Mouse (Mus musculus) hindlimb bud, embryonic 11.5 days (tissue): ENCODE measurements around the gene P2ry4.

Source experiments
- DNase-seq: peaks from one replicate; pipeline ENCODE4 v3.0.0-alpha.2; 2012; ENCODE audit warnings: low read depth, low spot score; ENCODE audit errors: extremely low spot score

Gene P2ry4

GRCm38 (mm10) chrX:100594791-100595190 is at the start of gene P2ry4:
Gene P2ry4 (minus strand): TSS chrX:100594869.
- no peak for DNase-seq

GRCm38 (mm10) chrX:100638477-100638876 is 43.8 kb upstream of the P2ry4 start:
- DNase-seq, result no peak

- no peak for DNase-seq
These were observed 34.4 kb upstream of the P2ry4 start for GRCm38 (mm10) chrX:100629076-100629475.

DNA sequence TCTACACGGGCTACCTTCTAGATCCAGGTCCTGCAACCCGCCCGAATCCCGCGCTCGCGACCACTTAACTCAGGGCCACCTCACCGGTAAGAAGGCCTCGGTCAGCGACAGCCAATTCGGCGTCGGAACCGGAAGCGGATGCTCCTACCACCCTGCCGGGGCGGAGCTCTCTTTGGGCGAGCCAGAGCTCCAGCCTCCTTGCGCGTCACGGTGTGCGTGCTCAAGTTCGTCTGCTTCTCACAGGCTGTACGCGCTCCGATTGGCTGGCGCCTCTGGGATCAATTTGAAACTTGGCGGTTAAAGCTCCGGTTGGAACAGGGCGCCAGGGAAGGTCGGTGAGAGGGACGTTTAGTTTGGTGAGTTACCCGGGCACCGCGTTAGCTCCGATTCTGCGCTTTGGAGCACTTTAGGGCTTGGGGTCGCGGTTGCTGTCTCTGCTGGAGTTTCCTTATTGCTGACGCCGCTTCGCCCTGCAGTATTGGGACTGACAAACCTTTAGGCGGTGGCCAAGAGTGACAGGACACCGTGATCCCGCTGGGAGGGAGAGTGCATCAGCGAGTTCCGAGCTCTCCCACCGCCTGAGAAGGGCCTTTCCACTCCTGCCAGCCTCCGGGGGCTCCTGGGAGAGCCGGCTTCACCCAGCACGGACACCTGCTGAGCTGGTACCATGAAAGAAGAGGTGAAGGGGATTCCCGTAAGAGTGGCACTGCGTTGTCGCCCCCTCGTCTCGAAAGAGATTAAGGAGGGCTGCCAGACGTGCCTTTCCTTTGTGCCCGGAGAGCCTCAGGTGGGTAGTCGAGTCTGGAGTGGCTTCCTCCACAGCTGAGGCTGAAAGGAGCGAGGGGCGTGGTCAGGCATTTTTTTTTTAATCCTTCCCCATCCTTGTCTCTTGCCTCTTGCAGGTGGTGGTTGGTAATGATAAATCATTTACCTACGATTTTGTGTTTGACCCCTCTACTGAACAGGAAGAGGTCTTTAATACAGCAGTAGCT is 31.4 kb upstream of the P2ry4 start, which contains the start of gene Pdzd11:
Gene Pdzd11, minus strand, starts transcription at position 767 of the 992 bp plus-strand sequence.
- peak; percentile 49 for DNase-seq

DNA sequence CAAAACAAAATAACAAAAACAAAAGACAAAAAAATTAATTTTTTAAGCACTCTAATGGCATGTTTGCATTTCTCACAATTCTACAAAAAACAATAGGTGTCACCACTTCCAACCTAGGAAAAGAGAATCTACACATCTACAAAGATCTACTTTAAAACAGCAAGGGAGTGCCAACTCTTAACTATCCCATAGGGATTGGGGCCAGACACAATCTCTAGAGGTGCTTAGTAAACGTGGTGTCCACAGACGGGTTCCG is 30.8 kb upstream of the P2ry4 start, which contains the start of gene Kif4:
Gene Kif4, plus strand, starts transcription at position 192 of the 256 bp plus-strand sequence.
- DNase-seq, result no peak

GRCm38 (mm10) chrX:100625146-100625545 is 30.5 kb upstream of the P2ry4 start:
- no peak for DNase-seq

- no peak for DNase-seq
These were observed 29.6 kb upstream of the P2ry4 start for GRCm38 (mm10) chrX:100624242-100624641.

DNA sequence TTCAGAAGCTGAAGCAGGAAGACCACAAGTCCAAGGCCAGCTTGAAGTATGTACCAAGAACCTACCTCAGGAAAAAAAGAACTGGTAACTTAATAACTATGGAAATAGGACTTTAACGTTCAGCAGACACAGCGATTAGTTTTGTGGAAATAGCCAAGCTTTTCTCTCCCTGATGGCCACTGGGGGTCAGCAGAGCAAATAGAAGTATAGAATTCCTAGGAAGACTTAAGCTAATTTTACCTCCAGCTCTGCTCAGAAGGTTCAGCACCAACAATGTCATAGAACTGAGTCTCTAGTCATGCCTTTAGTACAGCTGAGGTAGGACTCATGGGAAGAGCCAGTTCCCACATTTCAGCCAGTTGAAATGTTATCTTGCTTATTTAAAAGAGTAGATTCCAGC is 26.7 kb upstream of the P2ry4 start:
- DNase-seq, result no peak

DNA sequence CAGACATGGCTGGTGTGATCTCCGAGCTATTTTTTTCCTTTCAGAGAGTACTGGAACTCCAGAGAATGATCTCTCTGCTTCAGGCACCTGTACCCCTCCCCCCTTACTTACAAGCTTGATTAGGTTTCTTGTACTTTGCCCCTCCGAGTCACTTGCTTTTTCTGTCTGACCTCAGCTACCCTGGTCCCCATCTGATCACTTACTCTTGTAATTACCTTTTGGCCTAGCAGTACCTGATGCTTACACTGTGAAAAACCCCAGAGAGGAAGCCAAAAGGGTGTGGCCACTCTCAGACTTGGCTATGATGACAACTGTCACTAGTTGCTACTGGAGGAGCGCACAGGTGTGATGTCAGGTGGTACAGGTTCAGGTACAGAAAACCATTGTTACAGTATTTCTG is 23.8 kb upstream of the P2ry4 start:
- DNase-seq, result no peak

DNA sequence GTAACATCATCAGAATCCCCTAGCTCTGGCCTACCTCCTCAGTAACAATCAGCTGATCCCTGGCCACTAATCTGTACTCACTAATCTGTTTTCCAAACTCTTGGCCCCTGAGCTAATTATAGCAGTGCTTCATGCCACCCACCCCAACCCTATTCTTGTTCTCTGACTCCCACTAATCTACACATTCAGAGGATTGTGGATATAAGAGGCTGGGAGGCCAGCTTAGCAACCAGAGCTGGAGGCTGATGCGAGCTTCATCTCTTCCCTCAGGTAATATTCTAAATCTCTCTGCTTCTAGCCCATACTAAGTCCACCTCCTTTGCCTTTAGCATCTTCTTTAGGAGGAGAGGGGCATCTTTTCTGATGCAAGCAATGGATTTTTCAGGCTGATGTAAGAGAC is 10.6 kb upstream of the P2ry4 start, which contains the start of gene Arr3:
Gene Arr3, plus strand, starts transcription at position 184 of the 400 bp plus-strand sequence.
- no peak for DNase-seq

DNA sequence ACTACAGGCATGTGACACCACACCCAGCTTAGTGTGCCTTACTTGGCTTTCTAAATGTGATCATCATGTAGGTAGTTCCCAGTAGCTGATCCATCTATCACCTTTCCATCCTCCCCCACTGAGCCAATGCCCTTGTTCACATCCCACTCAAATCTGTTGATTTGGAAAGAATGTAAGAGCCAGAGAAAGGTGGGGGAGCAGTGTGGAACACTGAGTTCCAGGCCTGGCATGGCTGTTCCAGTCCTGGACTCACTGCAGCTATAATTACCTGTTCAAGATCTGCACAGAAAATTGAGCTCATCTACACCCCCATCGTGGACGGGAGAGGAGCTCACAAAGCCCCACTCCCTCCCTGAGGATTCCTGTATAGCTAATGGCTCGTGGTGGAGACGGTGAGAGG is 5.1 kb upstream of the P2ry4 start:
- no peak for DNase-seq

- DNase-seq, result peak; percentile 1
These were observed 2.8 kb upstream of the P2ry4 start for GRCm38 (mm10) chrX:100597439-100597838.

DNA sequence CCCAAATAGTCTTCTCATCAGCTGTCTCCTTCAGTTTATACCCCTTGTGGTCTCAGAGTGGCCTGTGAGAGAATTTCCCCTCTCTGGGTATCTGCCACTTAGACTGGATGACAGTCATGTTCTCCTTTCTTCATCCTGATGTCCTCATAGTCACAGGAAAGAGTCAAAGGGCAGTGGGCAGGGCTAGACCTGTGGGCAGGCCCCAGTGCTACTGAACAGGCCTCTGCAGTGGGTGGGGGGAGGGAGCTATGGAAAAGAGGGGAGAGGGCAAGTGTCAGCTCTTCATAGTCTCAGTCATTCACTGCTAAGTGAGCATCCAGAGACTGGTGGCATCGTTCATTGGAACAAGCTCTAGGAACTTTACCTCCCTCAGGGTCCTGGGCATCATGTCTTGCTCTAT is 22.7 kb downstream of the P2ry4 start, which contains the start of gene Awat1:
Gene Awat1, plus strand, starts transcription at position 301 of the 400 bp plus-strand sequence.
- no peak for DNase-seq

DNA sequence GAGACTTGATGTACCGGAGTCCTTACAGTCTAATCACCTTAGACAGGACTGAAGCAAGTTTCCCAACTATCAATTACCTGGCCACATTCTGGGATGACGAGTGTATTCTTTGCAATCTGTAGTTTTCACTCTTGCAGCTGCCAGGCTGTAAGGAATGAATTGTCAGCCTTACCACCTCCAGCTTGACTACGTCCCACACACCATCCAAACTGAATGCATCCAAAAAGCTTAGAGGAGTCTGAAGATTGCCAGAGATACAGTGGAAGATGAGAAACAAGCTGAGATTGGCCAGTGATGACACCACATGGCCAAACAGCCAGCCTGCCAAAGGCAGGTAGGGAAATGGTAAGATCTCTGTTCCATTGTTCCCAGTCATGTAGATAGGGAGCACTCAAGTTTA is 29.0 kb downstream of the P2ry4 start:
- no peak for DNase-seq

- DNase-seq, result no peak
These were observed 38.6 kb downstream of the P2ry4 start for GRCm38 (mm10) chrX:100556026-100556425.
